Mouse (Mus musculus): ENCODE data around the gene Tcap. TPM values are rescaled to one million over a fixed set of nuclear protein-coding genes. Genes with fewer than 3 reads are reported as not detected.

Tcap gene
- polyA plus RNA-seq, 1 experiment, result 33.0 TPM

GRCm38 (mm10) chr11:98339679-98340287 is 43.8 kb upstream of the Tcap start:
- 29% methylated on average over 11 of the region's 11 CpGs for WGBS
- no peaks in the 10 kb centered on the region for H3K27me3 ChIP-seq (replicated peaks; ENCODE audit: control insufficient read depth, insufficient read depth, low read length)
- H3K27ac ChIP-seq (ENCODE audit: insufficient read depth, low read depth, low read length), result no peak overlapping the region
- DNase-seq, result no peak
- TF ChIP-seq POLR2A (IDR thresholded peaks at IDR 0.05; ENCODE audit: low read depth, low read length), result no peak
- TF ChIP-seq CTCF (conservative IDR thresholded peaks at IDR 0.05; ENCODE audit: insufficient read depth, insufficient read length, low read depth, low read length), result no peak
- no peaks in the 10 kb centered on the region; the same call in 1 of the 2 replicates for H3K4me1 ChIP-seq (ENCODE audit: control insufficient read depth, insufficient read depth, low read length)
- H3K36me3 ChIP-seq (ENCODE audit: control insufficient read depth, insufficient read depth, low read length), result no peaks in the 10 kb centered on the region
- H3K4me3 ChIP-seq (ENCODE audit: insufficient read depth, low read depth, low read length), result no peak overlapping the region

GRCm38 (mm10) chr11:98340597-98340996 is 43.0 kb upstream of the Tcap start:
- no peak for TF ChIP-seq POLR2A (IDR thresholded peaks at IDR 0.05; ENCODE audit: low read depth, low read length)
- Histone ChIP-seq H3K36me3 (ENCODE audit: control insufficient read depth, insufficient read depth, low read length) (no peaks in the 10 kb centered on the region), H3K4me1 (ENCODE audit: control insufficient read depth, insufficient read depth, low read length) (no peaks in the 10 kb centered on the region; the same call in 1 of the 2 replicates), H3K27ac (ENCODE audit: insufficient read depth, low read depth, low read length) (no peak overlapping the region), H3K27me3 (replicated peaks; ENCODE audit: control insufficient read depth, insufficient read depth, low read length) (no peaks in the 10 kb centered on the region), H3K4me3 (ENCODE audit: insufficient read depth, low read depth, low read length) (no peak overlapping the region)
- DNase-seq, result no peak
- WGBS, result 44% methylated on average over 4 of the region's 4 CpGs

GRCm38 (mm10) chr11:98341174-98341573 is 42.4 kb upstream of the Tcap start:
- WGBS, result 72% methylated on average over 4 of the region's 4 CpGs

GRCm38 (mm10) chr11:98342000-98342945 is 41.3 kb upstream of the Tcap start:
- peak; percentile 96 for DNase-seq
- 2% methylated on average over 29 of the region's 29 CpGs for WGBS

More at GRCm38 (mm10) chr11:98341174-98341573, 42.4 kb upstream of the Tcap start:
- no peak for TF ChIP-seq POLR2A (IDR thresholded peaks at IDR 0.05; ENCODE audit: low read depth, low read length)
- no peak for TF ChIP-seq CTCF (conservative IDR thresholded peaks at IDR 0.05; ENCODE audit: insufficient read depth, insufficient read length, low read depth, low read length)
- peaks cover 2% of the 10 kb centered on the region; the same call in 1 of the 2 replicates for H3K4me1 ChIP-seq (ENCODE audit: control insufficient read depth, insufficient read depth, low read length)
- no peak overlapping the region for H3K27ac ChIP-seq (ENCODE audit: insufficient read depth, low read depth, low read length)
- no peaks in the 10 kb centered on the region for H3K27me3 ChIP-seq (replicated peaks; ENCODE audit: control insufficient read depth, insufficient read depth, low read length)
- DNase-seq, result no peak
- no peaks in the 10 kb centered on the region for H3K36me3 ChIP-seq (ENCODE audit: control insufficient read depth, insufficient read depth, low read length)
- H3K4me3 ChIP-seq (ENCODE audit: insufficient read depth, low read depth, low read length), result no peak overlapping the region

GRCm38 (mm10) chr11:98345253-98345652 is 38.4 kb upstream of the Tcap start:
- Histone ChIP-seq H3K27ac (ENCODE audit: insufficient read depth, low read depth, low read length) (no peak overlapping the region), H3K27me3 (replicated peaks; ENCODE audit: control insufficient read depth, insufficient read depth, low read length) (no peaks in the 10 kb centered on the region), H3K36me3 (ENCODE audit: control insufficient read depth, insufficient read depth, low read length) (no peaks in the 10 kb centered on the region), H3K4me1 (ENCODE audit: control insufficient read depth, insufficient read depth, low read length) (peaks cover 2% of the 10 kb centered on the region; the same call in 1 of the 2 replicates), H3K4me3 (ENCODE audit: insufficient read depth, low read depth, low read length) (no peak overlapping the region)
- TF ChIP-seq CTCF (conservative IDR thresholded peaks at IDR 0.05; ENCODE audit: insufficient read depth, insufficient read length, low read depth, low read length), result peak; percentile 77
- TF ChIP-seq POLR2A (IDR thresholded peaks at IDR 0.05; ENCODE audit: low read depth, low read length), result no peak
- peak; percentile 88 for DNase-seq
- under 1% methylated on average over 14 of the region's 14 CpGs for WGBS

More at GRCm38 (mm10) chr11:98342000-98342945, 41.3 kb upstream of the Tcap start:
- Histone ChIP-seq H3K4me3 (ENCODE audit: insufficient read depth, low read depth, low read length) (peak overlapping the region; percentile 47; the same call in 1 of the 2 replicates), H3K36me3 (ENCODE audit: control insufficient read depth, insufficient read depth, low read length) (no peaks in the 10 kb centered on the region), H3K4me1 (ENCODE audit: control insufficient read depth, insufficient read depth, low read length) (peaks cover 2% of the 10 kb centered on the region; the same call in 1 of the 2 replicates), H3K27me3 (replicated peaks; ENCODE audit: control insufficient read depth, insufficient read depth, low read length) (no peaks in the 10 kb centered on the region), H3K27ac (ENCODE audit: insufficient read depth, low read depth, low read length) (no peak overlapping the region)
- TF ChIP-seq POLR2A (IDR thresholded peaks at IDR 0.05; ENCODE audit: low read depth, low read length) (no peak), CTCF (conservative IDR thresholded peaks at IDR 0.05; ENCODE audit: insufficient read depth, insufficient read length, low read depth, low read length) (peak; percentile 100)

- no peaks in the 10 kb centered on the region for H3K36me3 ChIP-seq (ENCODE audit: control insufficient read depth, insufficient read depth, low read length)
- H3K27ac ChIP-seq (ENCODE audit: insufficient read depth, low read depth, low read length), result no peak overlapping the region
- 15% methylated on average over 9 of the region's 9 CpGs for WGBS
- H3K27me3 ChIP-seq (replicated peaks; ENCODE audit: control insufficient read depth, insufficient read depth, low read length), result no peaks in the 10 kb centered on the region
- peaks cover 2% of the 10 kb centered on the region; the same call in 1 of the 2 replicates for H3K4me1 ChIP-seq (ENCODE audit: control insufficient read depth, insufficient read depth, low read length)
- no peak overlapping the region for H3K4me3 ChIP-seq (ENCODE audit: insufficient read depth, low read depth, low read length)
- TF ChIP-seq POLR2A (IDR thresholded peaks at IDR 0.05; ENCODE audit: low read depth, low read length), result no peak
- no peak for DNase-seq
Measured at GRCm38 (mm10) chr11:98346168-98346567, 37.4 kb upstream of the Tcap start.

All from kidney, adult 2 months (tissue).